Mouse (Mus musculus) spleen, adult 2 months (tissue): ENCODE measurements around the gene Tomm34.

Experiments
- CTCF ChIP-seq: fragments of 200-500 bp; IDR thresholded peaks from 2 replicates; pipeline ENCODE4 v1.5.1; 2011; ENCODE audit warnings: mild to moderate bottlenecking, inconsistent platforms; ENCODE audit not compliant: insufficient read depth, insufficient read length, insufficient replicate concordance; ENCODE audit errors: extremely low read depth
- POLR2A ChIP-seq: fragments of 200-500 bp; IDR thresholded peaks from 2 replicates; pipeline ENCODE4 v1.6.1; 2011; ENCODE audit warnings: low read depth, low read length, inconsistent platforms

DNA sequence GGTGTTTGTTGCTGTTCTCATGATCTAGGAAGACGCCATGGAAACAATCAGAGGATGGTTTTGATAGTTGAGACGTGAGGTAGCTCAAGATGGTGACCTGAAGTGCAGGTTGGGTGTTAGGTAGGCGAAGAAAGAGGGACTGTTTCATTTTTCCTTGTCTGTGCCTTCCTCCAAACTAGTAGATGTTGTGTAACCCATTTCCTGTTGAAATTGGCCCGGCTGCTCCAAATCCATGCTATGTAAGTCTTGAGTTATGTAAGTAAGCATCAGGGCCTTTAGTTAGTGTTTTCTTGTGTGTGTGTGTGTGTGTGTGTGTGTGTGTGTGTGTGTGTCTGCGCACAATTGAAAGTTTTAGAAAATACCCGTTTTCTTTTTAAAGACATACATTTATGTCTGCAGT is 61.7 kb downstream of the Tomm34 start:
- TF ChIP-seq POLR2A (no peak), CTCF (no peak)
